Mouse (Mus musculus): ENCODE data around the gene Casq2. TPM values are rescaled to one million over a fixed set of nuclear protein-coding genes. Genes with fewer than 3 reads are reported as not detected.

Gene Casq2
- polyA plus RNA-seq, 1 experiment from 2014 or later = 7.0 TPM

DNA sequence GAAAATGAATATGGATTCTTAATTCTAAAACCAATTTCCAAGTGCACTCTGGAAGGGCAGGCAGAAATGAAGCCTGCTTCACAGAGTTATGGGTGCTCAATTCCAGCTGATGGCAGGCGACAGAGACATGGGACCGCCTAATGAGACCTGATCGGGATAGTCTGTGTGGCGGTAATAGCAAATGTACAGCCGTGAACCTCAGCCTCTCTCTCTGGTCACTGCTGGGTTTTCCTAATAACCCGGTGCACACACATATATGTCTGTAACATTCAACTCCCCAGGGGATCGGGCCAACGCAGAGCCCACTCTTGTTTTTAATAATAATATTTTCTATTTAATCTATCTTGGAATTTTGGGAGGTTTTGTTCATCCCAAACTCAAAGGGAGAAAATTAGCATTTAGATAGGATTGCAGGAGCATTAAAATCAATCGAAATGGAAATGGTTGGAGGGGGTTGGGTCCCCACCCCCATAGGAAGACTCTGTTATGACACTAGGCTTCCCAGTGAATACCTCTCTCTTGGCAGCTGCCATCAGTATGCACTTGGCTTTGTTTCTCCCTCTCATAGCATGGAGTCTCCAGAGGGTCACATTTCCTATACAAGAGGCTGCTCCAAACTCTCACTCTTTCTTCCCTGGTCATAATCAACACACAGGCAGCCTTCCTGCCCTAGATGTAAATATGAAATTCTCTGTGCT, 45.6 kb downstream of the Casq2 start:
- Histone ChIP-seq H3K9me3 (ENCODE audit: low read length) (no peaks in the 10 kb centered on the region), H3K4me1 (ENCODE audit: insufficient read depth, low read depth, low read length) (no peaks in the 10 kb centered on the region; the same call in 1 of the 2 replicates), H3K4me2 (replicated peaks; ENCODE audit: low read depth, low read length) (no peak overlapping the region), H3K27me3 (replicated peaks; ENCODE audit: insufficient read depth, low read length) (no peaks in the 10 kb centered on the region), H3K9ac (replicated peaks; ENCODE audit: low read depth) (no peak overlapping the region), H3K4me3 (ENCODE audit: low read depth, low read length) (no peak overlapping the region), H3K27ac (ENCODE audit: low read length) (no peak overlapping the region), H3K36me3 (ENCODE audit: insufficient read depth, low read length) (no peaks in the 10 kb centered on the region)
- DNase-seq (ENCODE audit: low spot score) = no peak
- 89% methylated on average over 9 of the region's 9 CpGs for WGBS
- no peak for TF ChIP-seq CTCF (IDR thresholded peaks at IDR 0.05)
- TF ChIP-seq EP300 (IDR thresholded peaks at IDR 0.05) = no peak
- no peak for ATAC-seq

GRCm38 (mm10) chr3:102135389-102136113, 49.3 kb downstream of the Casq2 start:
- H3K36me3 ChIP-seq (ENCODE audit: insufficient read depth, low read length) = no peaks in the 10 kb centered on the region
- DNase-seq (ENCODE audit: low spot score) (peak; percentile 79), ATAC-seq (peak; percentile 89)
- TF ChIP-seq CTCF (IDR thresholded peaks at IDR 0.05) = no peak
- peak; percentile 39; the same call in 1 of the 2 replicates for TF ChIP-seq EP300 (IDR thresholded peaks at IDR 0.05)
- no peak overlapping the region for H3K4me3 ChIP-seq (ENCODE audit: low read depth, low read length)
- 0 out of 2 replicates have a peak overlapping the region, but pooled peaks have one; percentile 8 for H3K4me2 ChIP-seq (replicated peaks; ENCODE audit: low read depth, low read length)
- H3K9ac ChIP-seq (replicated peaks; ENCODE audit: low read depth) = no peak overlapping the region
- H3K4me1 ChIP-seq (ENCODE audit: insufficient read depth, low read depth, low read length) = no peaks in the 10 kb centered on the region; the same call in 1 of the 2 replicates
- no peaks in the 10 kb centered on the region for H3K27me3 ChIP-seq (replicated peaks; ENCODE audit: insufficient read depth, low read length)
- WGBS = 15% methylated on average over 10 of the region's 10 CpGs
- H3K9me3 ChIP-seq (ENCODE audit: low read length) = no peaks in the 10 kb centered on the region
- H3K27ac ChIP-seq (ENCODE audit: low read length) = 0 out of 2 replicates have a peak overlapping the region, but pooled peaks have one; percentile 14

DNA sequence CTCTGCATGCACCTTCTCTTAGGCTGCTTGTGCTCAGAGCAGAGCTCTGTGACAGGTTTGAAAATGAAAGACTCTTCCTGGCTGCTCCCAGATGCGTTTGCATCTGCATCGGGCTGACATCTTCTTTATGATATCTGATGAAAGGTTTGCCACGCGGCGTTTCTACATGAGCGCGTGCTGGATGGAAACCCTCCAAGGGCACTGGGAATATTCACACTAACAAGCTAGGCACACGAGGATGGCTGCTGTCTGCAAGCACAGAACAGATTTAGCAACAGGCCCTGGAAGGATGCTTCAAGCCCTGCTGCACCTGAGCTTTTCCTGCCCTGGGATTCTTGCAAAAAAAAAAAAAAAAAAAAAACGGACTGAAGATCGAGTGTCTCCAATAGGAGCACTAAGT, 50.9 kb downstream of the Casq2 start:
- Histone ChIP-seq H3K9ac (replicated peaks; ENCODE audit: low read depth) (no peak overlapping the region), H3K27ac (ENCODE audit: low read length) (no peak overlapping the region), H3K36me3 (ENCODE audit: insufficient read depth, low read length) (no peaks in the 10 kb centered on the region), H3K4me2 (replicated peaks; ENCODE audit: low read depth, low read length) (no peak overlapping the region), H3K4me1 (ENCODE audit: insufficient read depth, low read depth, low read length) (no peaks in the 10 kb centered on the region; the same call in 1 of the 2 replicates), H3K9me3 (ENCODE audit: low read length) (no peaks in the 10 kb centered on the region), H3K4me3 (ENCODE audit: low read depth, low read length) (no peak overlapping the region), H3K27me3 (replicated peaks; ENCODE audit: insufficient read depth, low read length) (no peaks in the 10 kb centered on the region)
- DNase-seq (ENCODE audit: low spot score) (no peak), ATAC-seq (no peak)
- 69% methylated on average over 10 of the region's 10 CpGs for WGBS
- TF ChIP-seq CTCF (IDR thresholded peaks at IDR 0.05) (no peak), EP300 (IDR thresholded peaks at IDR 0.05) (no peak)

DNA sequence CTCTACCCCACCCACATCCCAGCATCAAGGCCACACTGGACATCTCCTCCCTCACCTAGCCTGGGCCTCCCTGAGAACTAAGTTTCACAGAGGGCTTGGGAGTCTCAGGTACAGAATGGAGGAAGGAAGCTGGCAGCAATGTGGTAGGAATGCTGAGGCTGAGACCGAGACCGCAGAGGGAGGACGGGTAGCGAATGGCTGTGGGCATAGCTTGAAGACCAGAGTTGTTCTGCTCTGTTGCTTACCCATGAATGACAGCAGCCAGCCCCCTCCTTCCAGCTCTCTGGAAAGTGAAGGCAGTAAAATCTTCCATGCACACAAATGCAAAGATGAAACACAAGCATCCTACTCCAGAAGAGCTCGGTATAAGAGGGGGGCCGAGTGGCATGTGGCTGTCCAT, 52.7 kb downstream of the Casq2 start:
- no peak for TF ChIP-seq EP300 (IDR thresholded peaks at IDR 0.05)
- TF ChIP-seq CTCF (IDR thresholded peaks at IDR 0.05) = no peak
- no peak for ATAC-seq
- WGBS = 86% methylated on average over 6 of the region's 6 CpGs

GRCm38 (mm10) chr3:102140606-102141005, 54.4 kb downstream of the Casq2 start:
- Histone ChIP-seq H3K4me2 (replicated peaks; ENCODE audit: low read depth, low read length) (no peak overlapping the region), H3K4me1 (ENCODE audit: insufficient read depth, low read depth, low read length) (no peaks in the 10 kb centered on the region; the same call in 1 of the 2 replicates), H3K36me3 (ENCODE audit: insufficient read depth, low read length) (no peaks in the 10 kb centered on the region), H3K4me3 (ENCODE audit: low read depth, low read length) (no peak overlapping the region), H3K9ac (replicated peaks; ENCODE audit: low read depth) (no peak overlapping the region), H3K27me3 (replicated peaks; ENCODE audit: insufficient read depth, low read length) (no peaks in the 10 kb centered on the region), H3K9me3 (ENCODE audit: low read length) (no peaks in the 10 kb centered on the region), H3K27ac (ENCODE audit: low read length) (no peak overlapping the region)
- WGBS = 55% methylated on average over 6 of the region's 6 CpGs
- no peak for ATAC-seq
- no peak for TF ChIP-seq CTCF (IDR thresholded peaks at IDR 0.05)
- TF ChIP-seq EP300 (IDR thresholded peaks at IDR 0.05) = no peak
- peak; percentile 45 for DNase-seq (ENCODE audit: low spot score)

More for the DNA sequence above, 52.7 kb downstream of the Casq2 start:
- no peak overlapping the region for H3K9ac ChIP-seq (replicated peaks; ENCODE audit: low read depth)
- H3K4me1 ChIP-seq (ENCODE audit: insufficient read depth, low read depth, low read length) = no peaks in the 10 kb centered on the region; the same call in 1 of the 2 replicates
- H3K36me3 ChIP-seq (ENCODE audit: insufficient read depth, low read length) = no peaks in the 10 kb centered on the region
- H3K27ac ChIP-seq (ENCODE audit: low read length) = no peak overlapping the region
- no peak for DNase-seq (ENCODE audit: low spot score)
- no peak overlapping the region for H3K4me3 ChIP-seq (ENCODE audit: low read depth, low read length)
- H3K4me2 ChIP-seq (replicated peaks; ENCODE audit: low read depth, low read length) = no peak overlapping the region
- no peaks in the 10 kb centered on the region for H3K9me3 ChIP-seq (ENCODE audit: low read length)
- H3K27me3 ChIP-seq (replicated peaks; ENCODE audit: insufficient read depth, low read length) = no peaks in the 10 kb centered on the region

DNA sequence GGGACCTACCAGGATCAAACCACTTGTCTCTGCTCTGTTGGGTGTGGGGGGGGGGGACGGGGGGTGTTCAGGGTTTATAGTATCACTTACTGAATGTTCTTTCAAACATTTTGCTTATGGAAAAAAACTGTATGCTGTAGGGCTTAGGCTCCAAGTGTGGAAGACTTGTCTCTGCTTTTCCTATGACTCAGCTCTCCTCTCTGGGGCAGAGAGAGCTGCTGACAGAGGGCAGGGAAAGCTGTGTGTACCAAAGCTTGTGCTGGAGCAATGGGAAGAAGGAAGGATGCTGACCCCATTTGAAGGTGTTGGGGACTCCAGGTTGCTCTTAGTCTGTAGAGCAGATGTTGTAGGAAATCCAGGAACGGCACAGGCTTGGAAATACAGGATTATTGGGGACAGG, 55.2 kb downstream of the Casq2 start:
- no peak for ATAC-seq
- no peak overlapping the region for H3K4me3 ChIP-seq (ENCODE audit: low read depth, low read length)

More for the DNA sequence above, 55.2 kb downstream of the Casq2 start:
- no peak for DNase-seq (ENCODE audit: low spot score)
- no peaks in the 10 kb centered on the region for H3K9me3 ChIP-seq (ENCODE audit: low read length)
- H3K4me2 ChIP-seq (replicated peaks; ENCODE audit: low read depth, low read length) = no peak overlapping the region
- H3K27ac ChIP-seq (ENCODE audit: low read length) = no peak overlapping the region
- 60% methylated on average over 2 of the region's 2 CpGs for WGBS
- no peak overlapping the region for H3K9ac ChIP-seq (replicated peaks; ENCODE audit: low read depth)
- no peaks in the 10 kb centered on the region for H3K36me3 ChIP-seq (ENCODE audit: insufficient read depth, low read length)
- no peaks in the 10 kb centered on the region for H3K4me1 ChIP-seq (ENCODE audit: insufficient read depth, low read depth, low read length)
- H3K27me3 ChIP-seq (replicated peaks; ENCODE audit: insufficient read depth, low read length) = no peaks in the 10 kb centered on the region
- TF ChIP-seq CTCF (IDR thresholded peaks at IDR 0.05) = no peak
- no peak for TF ChIP-seq EP300 (IDR thresholded peaks at IDR 0.05)
